Mouse (Mus musculus): ENCODE data around the gene Vstm2l. TPM values are rescaled to one million over a fixed set of nuclear protein-coding genes. Genes with fewer than 3 reads are reported as not detected.

The Vstm2l gene
- polyA plus RNA-seq, 1 experiment = not detected

GRCm38 (mm10) chr2:157932655-157933054 is 18.2 kb downstream of the Vstm2l start:
- DNase-seq (ENCODE audit: low read depth) = no peak

DNA sequence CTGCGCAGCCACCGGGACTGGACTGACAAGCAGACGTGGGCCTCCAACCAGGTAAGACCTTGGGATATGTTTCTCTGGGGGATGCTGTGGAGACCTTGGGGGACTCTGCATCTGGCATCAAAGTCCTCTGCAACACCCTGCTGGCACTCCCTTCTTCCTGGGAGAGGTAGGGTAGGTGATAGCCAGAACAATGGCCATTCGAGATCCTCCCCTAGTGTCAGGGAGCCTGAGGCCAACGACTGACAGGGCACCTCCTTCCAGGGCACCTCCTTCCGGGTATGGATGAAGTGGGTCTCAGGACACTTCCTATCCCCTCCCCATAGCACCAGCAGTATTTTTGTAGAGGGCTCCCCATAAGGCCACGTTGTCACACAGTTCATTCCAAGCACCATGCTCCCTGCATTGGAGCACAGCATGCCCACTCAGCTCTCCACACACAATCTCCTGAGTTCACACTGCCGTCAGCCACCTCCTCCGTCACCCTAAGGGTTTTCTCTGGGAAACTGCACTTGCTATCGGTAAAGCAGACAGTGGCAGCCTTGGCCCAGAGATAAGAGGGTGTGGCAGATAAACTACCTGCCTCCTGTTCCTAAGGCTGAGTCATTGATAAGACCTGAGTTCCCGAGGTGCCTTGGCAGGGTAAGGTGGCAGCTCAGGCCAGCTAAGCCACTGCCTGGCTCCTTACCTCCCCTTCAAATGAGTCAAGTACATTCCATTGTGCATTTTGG is 21.2 kb downstream of the Vstm2l start:
- no peak for DNase-seq (ENCODE audit: low read depth)

GRCm38 (mm10) chr2:157936676-157937075 is 22.2 kb downstream of the Vstm2l start:
- no peak for DNase-seq (ENCODE audit: low read depth)

- no peak for DNase-seq (ENCODE audit: low read depth)
These were observed 26.2 kb downstream of the Vstm2l start for GRCm38 (mm10) chr2:157940586-157941185.

DNA sequence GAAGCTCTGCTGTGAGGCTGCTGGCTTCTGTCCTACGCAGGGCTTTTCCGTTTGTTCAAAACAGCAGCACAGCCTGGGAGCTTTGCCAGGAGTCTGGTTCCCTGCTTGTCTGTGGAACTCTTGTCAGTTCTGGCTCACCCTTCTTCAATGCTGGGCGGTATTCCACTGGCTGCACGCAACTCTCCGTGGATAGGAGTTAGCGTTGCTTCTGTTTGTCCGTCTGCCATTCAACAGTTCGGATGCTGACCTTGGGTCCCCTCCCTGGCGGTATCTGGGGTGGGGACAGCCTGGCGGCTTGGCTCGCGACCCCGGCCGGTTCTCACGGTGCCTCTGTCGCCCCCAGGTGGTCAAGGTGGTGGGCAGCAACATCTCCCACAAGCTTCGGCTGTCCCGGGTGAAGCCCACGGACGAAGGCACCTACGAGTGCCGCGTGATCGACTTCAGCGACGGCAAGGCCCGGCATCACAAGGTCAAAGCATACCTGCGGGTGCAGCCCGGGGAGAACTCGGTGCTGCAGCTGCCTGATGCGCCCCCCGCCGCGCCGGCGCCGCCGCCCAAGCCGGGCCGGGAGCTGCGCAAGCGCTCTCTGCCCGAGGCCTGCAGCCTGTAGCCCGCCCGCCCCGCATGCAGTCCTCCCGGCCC is 29.2 kb downstream of the Vstm2l start:
- no peak for DNase-seq (ENCODE audit: low read depth)

- DNase-seq (ENCODE audit: low read depth) = no peak
These were observed 29.9 kb downstream of the Vstm2l start for GRCm38 (mm10) chr2:157944156-157944893.

GRCm38 (mm10) chr2:157953978-157954377 is 39.5 kb downstream of the Vstm2l start:
- DNase-seq (ENCODE audit: low read depth) = no peak

GRCm38 (mm10) chr2:157957707-157958108 is 43.3 kb downstream of the Vstm2l start:
- DNase-seq (ENCODE audit: low read depth) = no peak

GRCm38 (mm10) chr2:157967856-157968255 is 53.4 kb downstream of the Vstm2l start:
- no peak for DNase-seq (ENCODE audit: low read depth)

DNA sequence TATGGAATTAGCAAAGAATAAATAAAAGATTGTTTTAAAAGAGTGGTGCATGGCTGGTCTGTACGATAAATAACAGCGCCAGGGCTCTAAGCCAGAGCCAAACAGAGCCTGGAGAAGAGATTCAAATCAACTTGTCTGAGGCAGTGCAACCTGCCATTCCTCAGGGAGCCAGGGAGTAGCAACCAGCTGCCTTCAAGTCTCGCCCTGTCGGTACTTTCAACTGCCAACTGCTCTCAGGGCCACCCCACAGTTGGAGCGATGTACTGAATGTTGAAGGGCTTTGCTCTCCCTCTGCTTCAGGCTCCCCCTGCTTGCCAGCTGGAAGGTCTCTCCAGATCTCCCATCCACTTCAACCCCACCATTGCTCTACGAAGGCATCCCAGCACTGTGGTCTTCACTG is 55.7 kb downstream of the Vstm2l start:
- no peak for DNase-seq (ENCODE audit: low read depth)

DNA sequence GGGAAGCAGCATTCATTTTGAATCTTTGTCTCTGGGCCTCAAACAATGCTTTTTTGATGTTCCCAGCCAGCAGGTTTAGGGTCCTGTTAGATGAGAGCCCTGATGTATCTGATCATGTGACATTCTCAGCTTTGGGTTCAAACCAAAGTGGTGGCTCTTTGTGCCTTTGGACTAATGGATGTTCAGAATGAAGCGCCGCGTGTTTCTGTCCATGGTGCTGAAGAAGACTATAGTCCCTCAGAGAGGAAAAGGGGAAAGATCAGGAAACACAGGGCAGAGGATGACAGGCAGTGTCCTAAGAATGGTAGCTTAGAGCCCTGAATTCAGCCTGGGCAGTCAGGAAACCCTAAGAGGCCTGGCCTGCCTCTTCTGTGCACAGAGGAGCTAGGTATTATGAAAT is 56.2 kb downstream of the Vstm2l start:
- no peak for DNase-seq (ENCODE audit: low read depth)

DNA sequence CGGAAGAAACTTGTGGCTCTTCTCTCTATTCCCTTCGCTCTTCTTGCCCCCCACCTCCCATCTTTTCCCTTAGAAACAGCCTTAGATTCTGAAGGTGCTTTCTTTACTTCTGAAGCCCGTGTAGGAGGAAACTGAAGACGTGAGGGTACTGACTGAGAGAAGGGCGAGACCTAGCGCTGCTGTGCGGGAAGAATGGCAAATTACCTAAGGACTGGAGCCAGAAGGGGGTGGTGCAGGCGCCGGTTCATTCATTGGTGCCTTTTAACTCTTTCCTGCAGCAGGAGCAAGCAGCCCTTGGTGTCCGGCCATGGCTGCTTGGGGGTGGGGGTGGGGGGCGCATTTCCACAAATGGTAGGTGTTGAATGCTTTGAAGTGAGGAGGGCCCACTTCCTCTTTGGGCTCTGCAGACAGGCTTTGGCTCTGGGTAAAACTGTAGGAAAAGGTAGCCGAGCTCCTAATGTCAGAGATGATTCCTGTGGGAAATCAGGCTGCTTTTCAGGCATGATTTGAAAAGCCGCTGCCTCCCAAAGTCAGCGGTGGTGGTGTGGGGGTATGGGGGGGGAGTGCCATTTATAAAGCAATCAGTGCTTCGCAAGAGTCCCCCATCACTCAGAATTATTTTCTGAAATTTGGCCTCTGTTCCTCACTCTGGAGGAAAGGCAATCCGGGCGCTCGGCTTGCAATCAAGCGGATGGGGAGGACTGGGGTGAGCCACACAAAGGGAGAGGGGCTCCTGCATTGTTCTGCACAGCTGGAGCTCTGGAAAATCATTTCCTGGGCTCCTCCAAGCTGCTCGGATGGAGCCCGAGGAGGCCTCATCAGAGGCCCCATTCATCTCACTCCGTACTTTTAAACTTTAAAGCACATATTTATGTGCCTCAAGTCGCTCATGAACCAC is 60.4 kb downstream of the Vstm2l start:
- DNase-seq (ENCODE audit: low read depth) = no peak

DNA sequence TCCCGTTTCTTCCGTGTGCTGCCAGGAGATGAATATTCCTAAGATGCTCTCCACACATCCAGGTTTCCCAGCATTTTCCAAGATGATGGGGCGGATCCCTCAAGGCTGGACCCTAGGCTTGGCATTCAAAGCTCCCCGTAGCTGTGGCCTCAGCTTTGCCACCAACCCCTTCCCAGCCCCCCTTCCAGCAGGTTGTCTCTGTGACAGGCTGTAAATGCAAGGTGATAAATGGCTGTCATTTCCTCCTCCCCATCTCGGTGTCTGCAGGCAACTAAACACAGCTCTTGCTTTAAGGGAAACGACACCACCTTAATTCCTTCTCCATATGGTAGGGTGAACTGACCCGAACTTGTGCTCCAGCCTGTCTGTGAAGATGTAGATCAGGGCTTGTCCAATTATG is 61.1 kb downstream of the Vstm2l start:
- DNase-seq (ENCODE audit: low read depth) = no peak

- no peak for DNase-seq (ENCODE audit: low read depth)
These were observed 64.8 kb downstream of the Vstm2l start for GRCm38 (mm10) chr2:157979241-157979640.

DNA sequence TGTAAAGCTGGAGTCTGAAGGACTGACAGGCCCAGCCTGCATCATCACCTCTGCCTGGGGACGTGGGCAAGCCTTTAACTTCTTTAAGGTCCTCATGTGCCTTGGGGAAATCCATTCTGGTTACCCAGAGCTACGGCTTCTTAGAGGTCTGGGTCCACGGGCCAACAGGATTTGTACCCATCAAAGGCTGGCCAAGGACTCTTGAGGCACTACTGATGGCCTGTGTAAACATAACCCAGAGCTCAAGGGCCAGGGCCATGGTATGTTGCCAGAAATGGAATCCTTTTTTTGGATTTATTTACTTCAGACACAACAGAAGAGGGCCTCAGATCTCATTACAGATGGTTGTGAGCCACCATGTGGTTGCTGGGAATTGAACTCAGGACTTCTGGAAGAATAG is 68.3 kb downstream of the Vstm2l start:
- DNase-seq (ENCODE audit: low read depth) = no peak

DNA sequence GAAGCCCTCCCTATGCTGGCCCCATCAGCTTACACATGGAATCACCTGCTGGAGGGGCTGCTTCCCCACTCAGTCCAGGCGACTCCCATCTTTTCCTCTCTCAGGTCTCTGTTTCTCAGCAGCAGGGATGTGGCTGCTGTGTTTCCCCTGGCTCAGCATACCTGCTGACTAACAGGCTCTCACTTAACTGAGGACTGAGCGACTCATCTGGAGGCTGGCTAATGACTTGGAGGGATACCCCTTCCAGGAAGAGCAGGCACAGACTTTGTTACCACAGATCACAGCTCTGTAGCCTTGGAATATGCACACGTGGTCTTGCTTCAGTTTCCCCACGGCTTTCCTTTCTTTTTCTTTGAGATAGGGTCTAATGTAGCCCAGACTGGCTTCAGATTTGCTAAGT is 68.8 kb downstream of the Vstm2l start:
- DNase-seq (ENCODE audit: low read depth) = no peak

- no peak for DNase-seq (ENCODE audit: low read depth)
These were observed 71.2 kb downstream of the Vstm2l start for GRCm38 (mm10) chr2:157985611-157986010.

DNA sequence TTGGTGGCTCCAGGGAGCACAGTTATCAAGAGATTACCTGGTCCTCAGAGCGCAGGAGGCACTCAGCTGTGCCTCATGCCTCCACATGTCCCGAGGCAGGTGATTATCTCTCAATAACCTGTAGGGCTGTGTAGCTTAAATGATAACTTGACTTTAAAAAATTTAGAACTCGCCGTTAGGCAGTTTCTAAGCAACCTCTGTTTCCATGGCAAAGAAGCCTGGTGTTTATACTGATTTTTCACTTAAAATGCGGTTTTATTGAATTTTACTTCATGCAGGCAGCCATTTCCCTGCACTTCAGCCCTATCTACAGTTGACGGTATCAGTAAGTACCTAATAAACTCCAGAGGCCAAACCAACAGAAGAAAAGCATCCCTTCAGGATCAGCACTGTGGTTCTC is 71.8 kb downstream of the Vstm2l start:
- DNase-seq (ENCODE audit: low read depth) = no peak

DNA sequence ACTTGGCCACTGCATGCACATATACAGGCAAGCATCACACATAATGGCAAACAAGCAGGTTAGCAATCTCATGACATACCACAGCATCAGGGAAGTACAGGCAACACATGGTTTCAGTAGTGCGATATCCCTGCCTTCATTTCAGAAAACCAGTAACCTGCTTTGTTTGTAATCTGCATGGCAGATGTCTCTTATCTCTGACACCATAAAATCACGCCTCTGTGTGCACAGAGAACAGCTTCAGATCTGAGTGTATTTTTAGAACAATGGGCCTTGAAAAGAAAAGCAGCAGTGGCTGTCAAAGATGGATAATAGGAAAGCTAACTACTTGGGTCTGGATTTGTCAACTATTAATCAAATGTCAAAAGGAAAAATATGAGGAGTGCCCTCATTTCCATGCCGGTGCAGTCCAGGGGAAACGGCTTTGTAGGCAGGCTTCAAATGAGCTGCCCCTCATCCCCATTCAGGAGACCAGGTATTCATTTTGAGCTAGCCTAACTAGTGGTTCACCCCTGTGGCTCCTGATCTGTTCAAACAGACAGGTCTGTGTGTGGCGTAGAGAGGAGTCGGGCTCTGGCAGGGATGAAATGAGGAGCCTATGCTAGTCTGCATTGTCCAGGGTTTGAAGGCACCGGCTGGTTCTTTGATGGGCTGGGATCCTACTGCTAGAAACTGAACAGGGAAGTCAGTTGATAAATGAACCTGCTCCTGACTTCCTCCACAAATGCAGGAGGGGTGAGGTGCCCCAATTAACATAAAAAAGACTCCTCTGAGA is 74.2 kb downstream of the Vstm2l start:
- no peak for DNase-seq (ENCODE audit: low read depth)

DNA sequence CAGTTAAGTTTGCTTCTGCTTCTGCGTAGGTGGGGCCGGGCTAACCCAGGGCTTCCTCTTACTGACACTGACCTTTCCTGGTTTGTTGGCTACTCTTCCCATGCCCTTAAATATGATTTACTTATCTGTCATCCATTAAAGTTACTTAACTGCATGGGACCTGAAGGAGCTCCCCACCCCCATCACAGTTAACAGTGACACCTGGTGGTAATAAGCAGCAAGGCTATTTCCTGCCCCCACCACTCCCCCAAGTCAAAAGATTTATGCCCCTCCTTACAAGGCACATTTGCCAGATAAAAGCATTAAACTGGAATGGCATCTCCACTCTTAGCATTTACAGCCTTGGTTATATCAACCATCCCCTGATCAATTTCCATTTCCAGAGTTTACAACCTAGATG is 75.5 kb downstream of the Vstm2l start:
- DNase-seq (ENCODE audit: low read depth) = no peak

DNA sequence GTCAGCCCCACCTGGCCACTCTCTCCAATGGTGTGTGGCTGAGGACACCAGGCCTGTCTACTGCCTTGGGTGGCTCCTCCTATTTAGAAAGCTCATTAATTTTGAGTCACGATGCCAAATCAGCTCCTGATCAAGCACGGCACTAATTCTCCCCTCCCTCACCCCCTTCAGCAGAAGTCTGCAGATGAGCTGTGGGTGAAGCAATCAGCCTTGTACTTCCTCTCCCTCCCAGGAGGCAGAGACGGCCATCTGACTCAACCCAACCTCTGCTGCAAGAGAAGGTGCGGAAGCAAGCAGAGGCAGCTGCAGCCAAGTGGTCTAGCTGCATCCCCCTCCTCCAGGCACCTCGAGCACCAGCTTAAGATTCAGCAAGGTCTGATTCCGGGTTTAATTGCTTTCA is 76.6 kb downstream of the Vstm2l start:
- DNase-seq (ENCODE audit: low read depth) = no peak

Data from gonadal fat pad, adult 2 months (tissue).